Mouse (Mus musculus): Measurements from ENCODE around the gene AC124502.3. TPM values are rescaled to one million over a fixed set of nuclear protein-coding genes. Genes with fewer than 3 reads are reported as not detected.

The AC124502.3 gene
- polyA plus RNA-seq, 1 experiment from 2014 or later: 1.1 TPM

DNA sequence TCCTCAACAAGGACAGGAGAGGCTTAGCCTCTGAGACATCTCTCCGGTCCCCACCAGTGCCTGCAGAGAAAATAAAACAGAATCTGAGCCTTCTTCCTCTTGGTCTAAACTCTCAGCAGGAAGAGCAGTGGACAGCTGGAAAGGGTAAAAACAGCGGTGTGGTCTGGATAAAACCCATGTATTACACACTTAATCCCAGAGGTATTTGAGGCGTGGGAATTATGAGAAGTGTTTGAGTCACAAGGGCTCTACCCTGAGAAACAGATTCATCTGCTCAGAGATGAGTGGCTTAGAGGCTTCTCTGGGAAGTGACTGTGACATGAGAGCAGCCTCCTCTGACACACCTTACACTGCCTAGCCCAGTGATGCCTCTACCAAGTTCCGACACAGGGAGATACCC lies 21.1 kb upstream of the AC124502.3 start:
- Histone ChIP-seq H3K36me3 (ENCODE audit: control insufficient read depth, insufficient read depth, low read length) (no peaks in the 10 kb centered on the region), H3K4me2 (replicated peaks; ENCODE audit: low read depth) (no peak overlapping the region), H3K9me3 (ENCODE audit: control insufficient read depth, low read length) (no peaks in the 10 kb centered on the region), H3K27me3 (ENCODE audit: control insufficient read depth, insufficient read depth, low read length) (no peaks in the 10 kb centered on the region), H3K4me3 (ENCODE audit: low read depth, low read length) (no peak overlapping the region), H3K4me1 (replicated peaks; ENCODE audit: control insufficient read depth, insufficient read depth) (0 out of 2 replicates have a peak, but pooled peaks cover 3% of the 10 kb centered on the region), H3K27ac (replicated peaks) (peak overlapping the region; percentile 40; the same call in 1 of the 2 replicates), H3K9ac (ENCODE audit: low read length) (no peak overlapping the region)
- no peak for TF ChIP-seq CTCF (IDR thresholded peaks at IDR 0.05; ENCODE audit: low read depth)
- no peak for TF ChIP-seq EP300 (optimal IDR thresholded peaks at IDR 0.05)
- 47% methylated on average over 4 of the region's 4 CpGs for WGBS
- ATAC-seq (ENCODE audit: low FRiP score, low TSS enrichment): no peak
- DNase-seq (ENCODE audit: low spot score): no peak

DNA sequence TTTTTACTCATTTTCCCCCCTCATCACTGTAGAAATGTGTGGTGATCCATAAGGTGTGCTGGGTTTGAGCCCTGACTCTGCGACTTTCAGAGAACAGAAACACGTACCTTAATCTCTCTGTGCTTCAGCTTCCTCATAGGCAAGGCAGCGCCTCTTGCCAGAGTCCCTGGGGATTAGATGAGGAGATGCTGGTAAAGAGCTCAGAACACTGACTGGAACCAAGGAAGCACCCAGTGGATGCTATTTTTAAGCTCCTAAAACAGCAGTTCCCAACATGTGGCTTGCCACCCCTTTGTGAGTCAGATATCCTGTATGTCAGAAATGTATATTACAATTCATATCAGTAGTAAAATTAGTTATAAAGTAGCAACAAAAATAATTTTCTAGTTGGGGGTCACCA lies 20.5 kb upstream of the AC124502.3 start:
- Histone ChIP-seq H3K4me1 (replicated peaks; ENCODE audit: control insufficient read depth, insufficient read depth) (0 out of 2 replicates have a peak, but pooled peaks cover 3% of the 10 kb centered on the region), H3K9ac (ENCODE audit: low read length) (no peak overlapping the region), H3K27me3 (ENCODE audit: control insufficient read depth, insufficient read depth, low read length) (no peaks in the 10 kb centered on the region), H3K4me3 (ENCODE audit: low read depth, low read length) (no peak overlapping the region), H3K4me2 (replicated peaks; ENCODE audit: low read depth) (no peak overlapping the region), H3K36me3 (ENCODE audit: control insufficient read depth, insufficient read depth, low read length) (no peaks in the 10 kb centered on the region), H3K27ac (replicated peaks) (peak overlapping the region; percentile 40; the same call in 1 of the 2 replicates), H3K9me3 (ENCODE audit: control insufficient read depth, low read length) (no peaks in the 10 kb centered on the region)
- DNase-seq (ENCODE audit: low spot score) (no peak), ATAC-seq (ENCODE audit: low FRiP score, low TSS enrichment) (no peak)
- TF ChIP-seq CTCF (IDR thresholded peaks at IDR 0.05; ENCODE audit: low read depth): no peak
- no peak for TF ChIP-seq EP300 (optimal IDR thresholded peaks at IDR 0.05)
- WGBS: 63% methylated on average over 3 of the region's 3 CpGs

DNA sequence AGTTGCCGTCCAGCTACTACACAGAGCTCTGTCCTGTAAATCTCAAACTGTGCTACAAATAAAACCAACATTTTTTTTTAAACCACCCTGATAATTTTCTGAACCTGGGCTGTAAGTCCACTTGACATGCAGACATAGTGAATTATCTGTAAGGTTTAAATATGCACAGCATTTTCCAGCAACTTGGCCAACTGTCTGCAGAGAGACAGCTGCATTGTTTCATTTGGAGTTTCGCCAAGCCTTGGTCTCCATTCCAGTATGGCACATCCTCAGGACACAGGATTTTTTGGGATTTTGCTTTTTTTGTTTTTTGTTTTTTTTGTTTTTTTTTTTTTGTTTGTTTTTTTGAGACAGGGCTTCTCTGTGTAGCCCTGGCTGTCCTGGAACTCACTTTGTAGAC lies 17.3 kb upstream of the AC124502.3 start:
- WGBS: 91% methylated on average over 2 of the region's 2 CpGs
- DNase-seq (ENCODE audit: low spot score): no peak
- Histone ChIP-seq H3K36me3 (ENCODE audit: control insufficient read depth, insufficient read depth, low read length) (no peaks in the 10 kb centered on the region), H3K9me3 (ENCODE audit: control insufficient read depth, low read length) (no peaks in the 10 kb centered on the region), H3K4me1 (replicated peaks; ENCODE audit: control insufficient read depth, insufficient read depth) (peaks cover 5% of the 10 kb centered on the region; the same call in 1 of the 2 replicates), H3K9ac (ENCODE audit: low read length) (no peak overlapping the region), H3K4me3 (ENCODE audit: low read depth, low read length) (no peak overlapping the region), H3K27me3 (ENCODE audit: control insufficient read depth, insufficient read depth, low read length) (no peaks in the 10 kb centered on the region), H3K27ac (replicated peaks) (no peak overlapping the region), H3K4me2 (replicated peaks; ENCODE audit: low read depth) (no peak overlapping the region)
- TF ChIP-seq EP300 (optimal IDR thresholded peaks at IDR 0.05) (no peak), CTCF (IDR thresholded peaks at IDR 0.05; ENCODE audit: low read depth) (no peak)
- no peak for ATAC-seq (ENCODE audit: low FRiP score, low TSS enrichment)

DNA sequence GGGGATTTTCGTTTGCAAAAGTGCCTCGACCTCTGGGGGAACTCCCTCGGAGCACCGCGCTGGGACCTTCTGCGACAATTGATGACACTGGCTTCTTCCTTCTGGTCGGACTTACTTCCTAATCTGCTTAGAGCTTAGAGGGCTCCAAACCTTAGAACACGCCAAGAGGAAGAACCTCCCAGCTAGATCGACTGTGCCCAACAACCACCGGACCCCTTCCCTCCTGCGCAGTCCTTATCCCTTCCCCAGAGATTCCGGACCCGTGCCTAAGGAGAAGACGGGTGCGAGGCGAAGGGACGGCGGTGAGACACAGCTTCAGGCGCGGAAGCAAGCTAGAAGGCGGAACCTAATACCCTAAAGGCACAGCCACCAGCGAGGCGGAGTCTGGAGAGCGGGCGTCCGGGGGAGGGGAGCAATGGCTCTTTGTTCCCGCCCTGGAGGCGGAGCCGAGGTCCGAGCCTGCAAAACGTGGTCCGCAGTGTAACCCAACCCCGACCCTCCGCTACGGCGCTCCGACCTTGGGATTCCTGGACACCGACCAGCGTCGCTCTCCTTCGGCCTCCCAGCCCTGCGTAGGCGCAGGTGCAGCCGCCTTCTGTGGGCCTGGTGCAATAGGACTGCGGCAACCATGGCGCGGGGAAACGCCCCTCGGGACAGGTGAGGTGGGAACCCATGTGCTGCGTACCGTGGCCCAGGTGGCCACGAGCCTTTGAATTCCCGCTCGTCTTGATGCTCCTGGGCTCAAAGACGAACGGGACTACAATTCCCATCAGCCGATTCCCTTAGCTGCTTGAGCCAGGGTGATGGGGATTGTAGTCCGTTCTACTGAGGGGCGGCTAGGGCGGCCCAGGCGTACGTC lies 14.8 kb upstream of the AC124502.3 start, which contains the start of gene Slc29a2:
TSS of gene Slc29a2 (plus strand) at position 240 of the 859 bp plus-strand sequence.
- H3K4me3 ChIP-seq (ENCODE audit: low read depth, low read length): peak within 1 kb of the TSS; percentile 70
- H3K9me3 ChIP-seq (ENCODE audit: control insufficient read depth, low read length): no peaks in the 10 kb centered on the region
- H3K9ac ChIP-seq (ENCODE audit: low read length): peak within 1 kb of the TSS; percentile 67
- peak; percentile 27; the same call in 1 of the 2 replicates for TF ChIP-seq CTCF (IDR thresholded peaks at IDR 0.05; ENCODE audit: low read depth)
- no peak for TF ChIP-seq EP300 (optimal IDR thresholded peaks at IDR 0.05)
- DNase-seq (ENCODE audit: low spot score): peak; percentile 94
- under 1% methylated on average over 55 of the region's 62 CpGs for WGBS
- peak within 1 kb of the TSS; percentile 78 for H3K27ac ChIP-seq (replicated peaks)
- H3K36me3 ChIP-seq (ENCODE audit: control insufficient read depth, insufficient read depth, low read length): no peaks in the 10 kb centered on the region; the same call in 1 of the 2 replicates
- peaks cover 3% of the 10 kb centered on the region; the same call in 1 of the 2 replicates for H3K4me1 ChIP-seq (replicated peaks; ENCODE audit: control insufficient read depth, insufficient read depth)
- H3K4me2 ChIP-seq (replicated peaks; ENCODE audit: low read depth): peak within 1 kb of the TSS; percentile 99
- H3K27me3 ChIP-seq (ENCODE audit: control insufficient read depth, insufficient read depth, low read length): no peaks in the 10 kb centered on the region
- peak; percentile 94 for ATAC-seq (ENCODE audit: low FRiP score, low TSS enrichment)

DNA sequence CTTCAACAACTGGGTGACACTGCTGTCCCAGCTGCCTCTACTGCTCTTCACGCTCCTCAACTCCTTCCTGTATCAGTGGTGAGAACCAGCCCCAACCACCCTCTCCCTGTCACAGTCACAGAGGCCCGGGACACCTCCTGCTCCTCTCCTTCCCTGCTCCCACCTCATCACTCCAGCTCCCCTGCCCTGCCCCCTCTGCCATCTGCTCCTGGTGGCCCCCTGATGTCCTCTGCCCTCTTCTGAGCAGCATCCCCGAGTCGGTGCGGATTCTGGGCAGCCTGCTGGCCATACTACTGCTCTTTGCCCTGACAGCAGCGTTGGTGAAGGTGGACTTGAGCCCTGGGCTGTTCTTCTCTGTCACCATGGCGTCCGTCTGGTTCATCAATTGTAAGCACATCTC lies 12.6 kb upstream of the AC124502.3 start:
- 94% methylated on average over 8 of the region's 8 CpGs for WGBS
- no peak for TF ChIP-seq EP300 (optimal IDR thresholded peaks at IDR 0.05)
- TF ChIP-seq CTCF (IDR thresholded peaks at IDR 0.05; ENCODE audit: low read depth): no peak
- H3K4me3 ChIP-seq (ENCODE audit: low read depth, low read length): no peak overlapping the region

DNA sequence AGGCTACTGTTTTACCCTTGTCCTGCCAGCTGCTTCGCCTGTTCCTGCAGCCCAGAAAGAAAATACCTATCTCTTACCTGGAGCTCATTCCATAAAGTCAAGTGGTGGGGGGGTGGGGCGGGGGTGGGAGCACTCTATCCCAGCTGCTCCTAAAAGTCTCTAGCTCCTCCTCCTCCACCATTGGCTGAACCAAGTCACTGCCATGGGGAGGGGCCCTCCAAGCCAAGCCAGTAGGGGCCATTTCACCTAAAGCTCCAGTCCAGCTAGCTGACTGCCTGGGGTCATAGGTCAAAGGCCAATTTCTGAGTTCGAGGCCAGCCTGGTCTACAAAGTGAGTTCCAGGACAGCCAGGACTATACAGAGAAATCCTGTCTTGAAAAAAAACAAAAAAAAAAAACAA lies 6.0 kb upstream of the AC124502.3 start:
- H3K4me2 ChIP-seq (replicated peaks; ENCODE audit: low read depth): no peak overlapping the region
- TF ChIP-seq EP300 (optimal IDR thresholded peaks at IDR 0.05) (no peak), CTCF (IDR thresholded peaks at IDR 0.05; ENCODE audit: low read depth) (no peak)

More for the DNA sequence above, 12.6 kb upstream of the AC124502.3 start:
- Histone ChIP-seq H3K4me2 (replicated peaks; ENCODE audit: low read depth) (no peak overlapping the region), H3K27me3 (ENCODE audit: control insufficient read depth, insufficient read depth, low read length) (no peaks in the 10 kb centered on the region), H3K9me3 (ENCODE audit: control insufficient read depth, low read length) (no peaks in the 10 kb centered on the region), H3K36me3 (ENCODE audit: control insufficient read depth, insufficient read depth, low read length) (no peaks in the 10 kb centered on the region; the same call in 1 of the 2 replicates), H3K9ac (ENCODE audit: low read length) (no peak overlapping the region), H3K4me1 (replicated peaks; ENCODE audit: control insufficient read depth, insufficient read depth) (peaks cover 3% of the 10 kb centered on the region; the same call in 1 of the 2 replicates), H3K27ac (replicated peaks) (no peak overlapping the region)
- ATAC-seq (ENCODE audit: low FRiP score, low TSS enrichment) (no peak), DNase-seq (ENCODE audit: low spot score) (no peak)

More for the DNA sequence above, 6.0 kb upstream of the AC124502.3 start:
- no peak overlapping the region for H3K4me3 ChIP-seq (ENCODE audit: low read depth, low read length)
- no peaks in the 10 kb centered on the region; the same call in 1 of the 2 replicates for H3K36me3 ChIP-seq (ENCODE audit: control insufficient read depth, insufficient read depth, low read length)
- no peaks in the 10 kb centered on the region for H3K27me3 ChIP-seq (ENCODE audit: control insufficient read depth, insufficient read depth, low read length)
- no peak overlapping the region for H3K9ac ChIP-seq (ENCODE audit: low read length)
- H3K27ac ChIP-seq (replicated peaks): no peak overlapping the region
- H3K4me1 ChIP-seq (replicated peaks; ENCODE audit: control insufficient read depth, insufficient read depth): no peaks in the 10 kb centered on the region
- no peaks in the 10 kb centered on the region for H3K9me3 ChIP-seq (ENCODE audit: control insufficient read depth, low read length)
- no peak for DNase-seq (ENCODE audit: low spot score)
- WGBS: 85% methylated on average over 3 of the region's 3 CpGs
- ATAC-seq (ENCODE audit: low FRiP score, low TSS enrichment): no peak
